Mouse (Mus musculus): ENCODE measurements around the gene Asb15. TPM values are rescaled to one million over a fixed set of nuclear protein-coding genes. Genes with fewer than 3 reads are reported as not detected.

The Asb15 gene
- polyA plus RNA-seq, 1 experiment from 2014 or later = not detected

- ATAC-seq (replicated peaks) = no peak
- 82% methylated on average over 11 of the region's 11 CpGs for WGBS
Observed at GRCm38 (mm10) chr6:24570278-24570677, 42.3 kb downstream of the Asb15 start.

GRCm38 (mm10) chr6:24571126-24571525, 43.2 kb downstream of the Asb15 start:
- no peak for ATAC-seq (replicated peaks)
- H3K9ac ChIP-seq (replicated peaks) = no peak overlapping the region
- H3K4me3 ChIP-seq = no peak overlapping the region
- no peaks in the 10 kb centered on the region for H3K36me3 ChIP-seq
- no peaks in the 10 kb centered on the region for H3K9me3 ChIP-seq
- no peak overlapping the region for H3K4me2 ChIP-seq (replicated peaks)
- H3K4me1 ChIP-seq = no peaks in the 10 kb centered on the region
- 84% methylated on average over 6 of the region's 6 CpGs for WGBS
- no peak overlapping the region for H3K27ac ChIP-seq (replicated peaks)
- no peaks in the 10 kb centered on the region for H3K27me3 ChIP-seq

More at GRCm38 (mm10) chr6:24570278-24570677, 42.3 kb downstream of the Asb15 start:
- Histone ChIP-seq H3K4me2 (replicated peaks) (no peak overlapping the region), H3K36me3 (no peaks in the 10 kb centered on the region), H3K4me3 (no peak overlapping the region), H3K4me1 (no peaks in the 10 kb centered on the region), H3K27me3 (no peaks in the 10 kb centered on the region), H3K9me3 (no peaks in the 10 kb centered on the region), H3K9ac (replicated peaks) (no peak overlapping the region), H3K27ac (replicated peaks) (no peak overlapping the region)

- Histone ChIP-seq H3K27ac (replicated peaks) (no peak overlapping the region), H3K4me1 (no peaks in the 10 kb centered on the region), H3K36me3 (no peaks in the 10 kb centered on the region), H3K4me2 (replicated peaks) (no peak overlapping the region), H3K9me3 (no peaks in the 10 kb centered on the region), H3K4me3 (no peak overlapping the region), H3K9ac (replicated peaks) (no peak overlapping the region), H3K27me3 (no peaks in the 10 kb centered on the region)
- WGBS = 92% methylated on average over 14 of the region's 14 CpGs
- no peak for ATAC-seq (replicated peaks)
Observed at GRCm38 (mm10) chr6:24572431-24572830, 44.5 kb downstream of the Asb15 start.

- ATAC-seq (replicated peaks) = no peak
- no peak overlapping the region for H3K27ac ChIP-seq (replicated peaks)
- no peak overlapping the region for H3K4me3 ChIP-seq
- no peaks in the 10 kb centered on the region for H3K36me3 ChIP-seq
- no peaks in the 10 kb centered on the region for H3K27me3 ChIP-seq
- no peaks in the 10 kb centered on the region for H3K9me3 ChIP-seq
- no peak overlapping the region for H3K9ac ChIP-seq (replicated peaks)
- no peak overlapping the region for H3K4me2 ChIP-seq (replicated peaks)
- H3K4me1 ChIP-seq = no peaks in the 10 kb centered on the region
Observed at GRCm38 (mm10) chr6:24573319-24573718, 45.4 kb downstream of the Asb15 start.

DNA sequence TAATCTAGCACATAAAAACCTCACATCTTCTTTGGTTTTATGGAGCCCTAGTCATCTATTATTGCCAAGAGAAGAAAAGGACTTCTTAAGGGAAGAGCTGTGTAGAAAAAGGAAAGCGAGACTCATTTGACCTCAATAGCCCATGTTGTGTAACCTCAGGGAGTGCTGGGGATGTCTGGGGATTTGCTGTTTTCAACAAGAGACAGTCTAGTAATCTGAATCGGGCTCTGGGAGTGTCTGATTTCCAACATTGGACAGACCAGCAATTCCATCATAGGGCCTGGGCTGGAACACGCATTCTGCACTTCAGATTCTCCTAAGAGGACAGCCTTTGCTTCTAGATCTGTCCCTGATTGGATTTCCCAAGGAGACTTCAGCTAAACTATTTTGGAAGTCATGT, 55.5 kb downstream of the Asb15 start:
- H3K9ac ChIP-seq (replicated peaks) = no peak overlapping the region
- no peak for ATAC-seq (replicated peaks)
- no peak overlapping the region for H3K4me3 ChIP-seq
- H3K4me2 ChIP-seq (replicated peaks) = no peak overlapping the region
- no peaks in the 10 kb centered on the region for H3K4me1 ChIP-seq
- 85% methylated on average over 3 of the region's 3 CpGs for WGBS
- H3K27ac ChIP-seq (replicated peaks) = no peak overlapping the region
- no peaks in the 10 kb centered on the region for H3K9me3 ChIP-seq
- no peaks in the 10 kb centered on the region for H3K36me3 ChIP-seq
- no peaks in the 10 kb centered on the region for H3K27me3 ChIP-seq

DNA sequence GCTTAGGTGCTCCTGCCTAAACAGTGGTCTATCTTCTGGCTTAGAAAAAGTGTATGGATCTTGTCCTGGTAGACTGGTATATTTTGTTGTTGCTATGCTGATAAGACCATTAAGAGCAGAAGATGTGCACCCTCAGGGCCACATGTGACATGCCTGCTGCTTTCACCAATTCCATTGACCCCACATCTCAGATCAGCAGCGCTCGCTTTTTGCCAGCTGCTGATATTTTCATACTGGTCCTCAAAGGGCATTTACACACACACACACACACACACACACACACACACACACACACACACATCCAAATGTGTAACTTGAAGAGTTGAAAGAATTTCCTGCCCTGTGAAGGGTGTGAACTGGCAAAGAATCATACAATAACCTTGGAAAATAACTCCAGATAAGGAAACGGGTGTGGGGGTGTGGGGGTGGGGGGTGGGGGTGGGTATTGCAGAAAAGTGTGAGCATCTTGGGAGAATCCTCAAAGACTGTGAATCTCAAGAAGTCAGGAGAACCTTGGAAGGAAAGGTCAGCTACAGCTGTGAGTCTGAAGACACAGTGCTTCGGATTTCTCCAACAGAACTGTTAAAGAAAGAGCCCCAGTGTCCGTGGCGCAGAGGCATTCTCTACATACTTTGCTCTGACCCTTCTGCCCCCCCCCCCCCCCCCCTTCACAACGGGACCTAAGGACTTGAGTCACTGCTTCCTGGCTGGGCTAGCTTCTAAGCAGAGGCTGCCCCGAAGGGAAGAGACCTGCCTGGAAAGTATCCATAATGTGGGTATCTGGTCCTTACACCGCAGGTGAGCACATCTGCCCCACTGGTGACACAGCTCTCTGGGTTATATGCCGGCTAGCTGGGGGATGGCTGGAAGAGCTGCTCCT, 57.7 kb downstream of the Asb15 start:
- no peak for ATAC-seq (replicated peaks)
- no peak overlapping the region for H3K4me2 ChIP-seq (replicated peaks)
- WGBS = 65% methylated on average over 10 of the region's 10 CpGs
- no peak overlapping the region for H3K4me3 ChIP-seq
- no peak overlapping the region for H3K9ac ChIP-seq (replicated peaks)
- H3K27ac ChIP-seq (replicated peaks) = no peak overlapping the region
- no peaks in the 10 kb centered on the region for H3K4me1 ChIP-seq
- H3K27me3 ChIP-seq = no peaks in the 10 kb centered on the region
- H3K9me3 ChIP-seq = no peaks in the 10 kb centered on the region
- no peaks in the 10 kb centered on the region for H3K36me3 ChIP-seq

GRCm38 (mm10) chr6:24586885-24587284, 58.9 kb downstream of the Asb15 start:
- Histone ChIP-seq H3K27ac (replicated peaks) (no peak overlapping the region), H3K9me3 (no peaks in the 10 kb centered on the region), H3K27me3 (no peaks in the 10 kb centered on the region), H3K36me3 (no peaks in the 10 kb centered on the region), H3K4me3 (no peak overlapping the region), H3K4me2 (replicated peaks) (no peak overlapping the region), H3K9ac (replicated peaks) (no peak overlapping the region), H3K4me1 (no peaks in the 10 kb centered on the region)
- no peak for ATAC-seq (replicated peaks)
- WGBS = 52% methylated on average over 3 of the region's 3 CpGs

GRCm38 (mm10) chr6:24590282-24590681, 62.3 kb downstream of the Asb15 start:
- no peaks in the 10 kb centered on the region for H3K9me3 ChIP-seq
- no peaks in the 10 kb centered on the region for H3K27me3 ChIP-seq
- no peak overlapping the region for H3K27ac ChIP-seq (replicated peaks)
- WGBS = 81% methylated on average over 5 of the region's 5 CpGs
- H3K4me1 ChIP-seq = no peaks in the 10 kb centered on the region
- no peak overlapping the region for H3K4me2 ChIP-seq (replicated peaks)
- H3K4me3 ChIP-seq = no peak overlapping the region
- no peaks in the 10 kb centered on the region for H3K36me3 ChIP-seq
- H3K9ac ChIP-seq (replicated peaks) = no peak overlapping the region
- ATAC-seq (replicated peaks) = no peak

DNA sequence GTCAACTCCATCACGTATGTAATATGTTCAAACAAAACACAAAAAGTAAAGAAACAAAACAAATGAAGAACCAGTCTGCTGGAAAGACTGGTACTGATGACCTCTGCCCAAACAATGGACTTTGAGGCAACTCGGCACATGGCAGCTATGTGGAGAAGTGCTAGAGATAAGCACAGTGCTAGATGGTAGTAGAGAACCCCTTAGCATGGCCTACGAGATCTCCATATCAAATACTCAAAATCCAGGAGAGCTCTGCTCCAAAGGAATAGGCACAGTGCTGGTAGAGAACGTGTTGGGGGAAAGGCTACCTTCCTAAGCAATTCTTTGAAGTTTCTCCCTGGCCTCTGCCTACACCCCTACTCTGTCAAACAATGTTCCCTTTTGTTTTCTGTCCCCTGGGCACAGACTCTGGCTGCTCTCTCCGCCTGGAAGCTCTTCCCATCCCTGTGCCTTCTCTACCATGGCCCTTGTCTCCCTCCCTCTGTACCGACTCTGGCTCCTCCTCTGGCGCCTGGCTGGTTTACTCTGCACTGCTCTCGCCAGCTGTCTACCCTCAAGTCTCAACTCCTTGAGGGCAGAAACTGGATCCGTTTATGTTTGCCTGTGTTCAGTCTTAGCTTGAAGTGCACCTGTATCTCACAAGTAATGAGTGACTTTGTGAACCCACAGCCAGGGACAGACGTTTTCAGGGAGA, 63.7 kb downstream of the Asb15 start:
- no peak for ATAC-seq (replicated peaks)
- no peak overlapping the region for H3K9ac ChIP-seq (replicated peaks)
- no peak overlapping the region for H3K27ac ChIP-seq (replicated peaks)
- H3K27me3 ChIP-seq = no peaks in the 10 kb centered on the region
- no peaks in the 10 kb centered on the region for H3K36me3 ChIP-seq
- no peaks in the 10 kb centered on the region for H3K4me1 ChIP-seq
- 54% methylated on average over 10 of the region's 10 CpGs for WGBS
- no peak overlapping the region for H3K4me2 ChIP-seq (replicated peaks)
- H3K9me3 ChIP-seq = no peaks in the 10 kb centered on the region
- no peak overlapping the region for H3K4me3 ChIP-seq

DNA sequence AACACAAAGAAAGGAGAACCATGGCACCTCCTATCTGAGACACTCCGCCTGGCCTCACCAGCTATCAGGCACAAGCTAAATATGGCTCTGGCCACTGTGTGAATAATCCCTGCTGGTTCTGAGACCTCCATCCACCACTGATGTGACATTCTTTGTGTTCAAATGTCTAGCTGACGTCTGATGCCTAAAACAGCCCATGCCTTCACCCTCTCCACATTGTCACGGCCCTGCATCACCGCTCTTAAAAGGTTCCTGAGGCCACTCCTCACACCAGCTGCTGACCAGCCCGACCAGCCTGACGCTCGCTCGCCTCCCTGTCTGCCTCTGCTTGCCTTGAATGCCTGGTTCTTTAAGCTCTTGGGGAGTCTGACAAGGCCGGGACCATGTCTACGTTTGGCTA, 69.6 kb downstream of the Asb15 start, which contains the start of gene Lmod2:
TSS of gene Lmod2 (plus strand) at position 263 of the 400 bp plus-strand sequence.
- H3K27me3 ChIP-seq = no peaks in the 10 kb centered on the region
- no peaks in the 10 kb centered on the region for H3K9me3 ChIP-seq
- H3K4me2 ChIP-seq (replicated peaks) = no peak within 1 kb of the TSS
- no peaks in the 10 kb centered on the region for H3K4me1 ChIP-seq
- H3K4me3 ChIP-seq = no peak within 1 kb of the TSS
- no peaks in the 10 kb centered on the region for H3K36me3 ChIP-seq
- no peak within 1 kb of the TSS for H3K9ac ChIP-seq (replicated peaks)
- no peak for ATAC-seq (replicated peaks)
- H3K27ac ChIP-seq (replicated peaks) = no peak within 1 kb of the TSS
- WGBS = 68% methylated on average over 10 of the region's 10 CpGs

GRCm38 (mm10) chr6:24599179-24599578, 71.2 kb downstream of the Asb15 start:
- Histone ChIP-seq H3K36me3 (no peaks in the 10 kb centered on the region), H3K4me3 (no peak overlapping the region), H3K9ac (replicated peaks) (no peak overlapping the region), H3K9me3 (no peaks in the 10 kb centered on the region), H3K4me1 (no peaks in the 10 kb centered on the region), H3K4me2 (replicated peaks) (no peak overlapping the region), H3K27me3 (no peaks in the 10 kb centered on the region), H3K27ac (replicated peaks) (no peak overlapping the region)
- WGBS = 93% methylated on average over 6 of the region's 6 CpGs
- ATAC-seq (replicated peaks) = no peak

DNA sequence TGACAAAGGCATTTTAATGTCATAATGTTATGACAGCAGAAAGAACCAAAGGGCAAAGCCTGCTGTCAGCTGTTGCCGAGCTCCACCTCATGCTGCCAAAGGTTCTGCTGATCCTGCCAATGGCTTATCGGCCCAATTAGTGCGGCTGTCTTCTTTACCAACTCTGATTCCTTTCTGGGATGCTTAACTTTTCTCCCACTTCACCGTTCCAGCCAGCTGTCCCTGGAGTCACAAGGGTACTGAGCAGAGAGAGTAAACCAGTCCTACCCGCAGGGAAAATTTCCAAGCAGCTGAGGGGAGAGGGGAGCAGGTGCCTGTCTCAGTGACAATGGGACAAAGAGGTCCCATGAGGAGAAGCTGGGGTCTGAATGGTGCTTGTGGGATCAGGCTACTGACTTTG, 71.7 kb downstream of the Asb15 start:
- no peak overlapping the region for H3K27ac ChIP-seq (replicated peaks)
- no peaks in the 10 kb centered on the region for H3K9me3 ChIP-seq
- no peak overlapping the region for H3K4me3 ChIP-seq
- no peaks in the 10 kb centered on the region for H3K36me3 ChIP-seq
- H3K9ac ChIP-seq (replicated peaks) = no peak overlapping the region
- no peaks in the 10 kb centered on the region for H3K27me3 ChIP-seq
- no peak for ATAC-seq (replicated peaks)
- no peak overlapping the region for H3K4me2 ChIP-seq (replicated peaks)
- H3K4me1 ChIP-seq = no peaks in the 10 kb centered on the region
- WGBS = 78% methylated on average over 5 of the region's 5 CpGs

All from forebrain, embryonic 15.5 days (tissue).